Mouse (Mus musculus) granulocyte monocyte progenitor cell, adult 5-6 weeks (primary cell): ENCODE data around the gene Dab2ip. TPM values are rescaled to one million over a fixed set of nuclear protein-coding genes. Genes with fewer than 3 reads are reported as not detected.

Experiments used
- ATAC-seq: replicated peaks from 2 replicates; pipeline ENCODE4 v1.8.0; 2016; ENCODE audit warnings: mild to moderate bottlenecking, moderate TSS enrichment, inconsistent platforms; ENCODE audit not compliant: poor library complexity, severe bottlenecking
- total RNA-seq, 2 experiments: library from RNA; stranded (forward) in 1 of 2; stranded (reverse) in 1 of 2; fragments of 200-712, 200-1000 nt in 1 of 2; fragments of >200 nt in 1 of 2; fragmentation: Nextera tagmentation in 1 of 2; gene quantifications; 2 replicates each; pipeline ENCODE4 v1.2.3; 2014 to 2017

The Dab2ip gene
- total RNA-seq, 2 experiments from 2014 or later = 3.6 to 3.9 TPM

- ATAC-seq = no peak
Measured at GRCm38 (mm10) chr2:35770541-35770940, 212.5 kb downstream of the Dab2ip start.

DNA sequence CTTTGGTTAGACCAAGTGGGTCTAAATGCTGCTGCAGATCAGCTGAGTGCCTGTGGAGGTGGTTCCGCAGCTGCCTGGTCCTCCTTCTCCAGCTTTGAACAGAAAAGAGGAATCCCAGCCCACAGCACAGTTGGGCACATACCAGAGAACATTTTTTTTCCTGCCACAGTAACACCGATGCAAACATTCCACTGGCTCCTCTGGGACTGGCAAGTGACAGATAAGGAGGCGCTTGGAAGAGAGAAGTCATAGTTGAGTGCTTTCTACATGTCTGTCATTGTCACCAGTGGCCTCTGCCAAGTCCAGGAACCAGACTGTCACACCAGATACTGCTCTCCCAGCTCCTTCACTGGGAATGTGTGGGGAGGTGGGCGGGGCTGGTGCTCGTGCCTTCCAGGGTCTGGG lies 217.6 kb downstream of the Dab2ip start:
- ATAC-seq = no peak

DNA sequence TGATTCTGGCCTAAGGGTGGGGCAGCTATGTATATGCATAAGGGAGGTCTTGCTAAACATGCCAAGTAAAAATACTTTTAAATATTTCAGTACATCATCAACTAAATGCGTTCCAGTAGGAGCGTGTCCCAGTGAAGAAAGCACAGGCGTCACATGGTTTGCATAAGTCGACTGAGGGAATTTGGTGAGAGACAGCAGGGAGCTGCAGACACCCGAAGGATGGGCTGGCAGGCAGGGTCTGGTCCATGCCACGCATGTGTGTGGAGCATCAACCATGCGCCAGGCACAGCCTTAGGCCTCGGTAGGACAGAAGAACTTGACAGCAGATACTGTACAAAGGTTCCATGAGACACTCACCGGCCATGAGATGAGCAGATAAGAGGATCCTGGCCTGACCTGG lies 218.9 kb downstream of the Dab2ip start:
- ATAC-seq = no peak

GRCm38 (mm10) chr2:35779266-35779665 lies 221.2 kb downstream of the Dab2ip start:
- no peak for ATAC-seq

Other genes with a start within 250 kb of the Dab2ip start
- gene Stom, start 221.3 kb upstream of the Dab2ip start, total RNA-seq (2014; fragmentation: Nextera tagmentation) = 99.4 and 102 TPM in 2 replicates
- 147 and 151 TPM in 2 replicates for gene Stom, start 221.3 kb upstream of the Dab2ip start, total RNA-seq (2017)
- not detected in 2 replicates for gene 4930568D16Rik, start 190.5 kb upstream of the Dab2ip start, total RNA-seq (2014; fragmentation: Nextera tagmentation)
- not detected in 2 replicates for gene 4930568D16Rik, start 190.5 kb upstream of the Dab2ip start, total RNA-seq (2017)
- not detected in 2 replicates for gene 4930402F06Rik, start 161.1 kb upstream of the Dab2ip start, total RNA-seq (2014; fragmentation: Nextera tagmentation)
- gene 4930402F06Rik, start 161.1 kb upstream of the Dab2ip start, total RNA-seq (2017) = not detected in 2 replicates
- 37.2 and 49.6 TPM in 2 replicates for gene Ggta1, start 95.0 kb upstream of the Dab2ip start, total RNA-seq (2014; fragmentation: Nextera tagmentation)
- 72.8 and 82.4 TPM in 2 replicates for gene Ggta1, start 95.0 kb upstream of the Dab2ip start, total RNA-seq (2017)